Mouse (Mus musculus) thymus, postnatal 36 days (tissue): ENCODE measurements around the gene Gstp2.
"Not testable (repeated sequence)": the region's sequence is repeated elsewhere in the genome, so short reads cannot be mapped to it uniquely, and the experiment has no call there.

Source experiments
- DNase-seq, 2 experiments: peaks; one replicate each; pipeline ENCODE4 v3.0.0; 2022; ENCODE audit warnings: mixed read lengths in 2 of 2

Gstp2 gene

GRCm38 (mm10) chr19:4046866-4047254 lies 1.0 kb upstream of the Gstp2 start:
- no peak for DNase-seq

GRCm38 (mm10) chr19:4044109-4044508 lies 1.7 kb downstream of the Gstp2 start:
- DNase-seq: not testable (repeated sequence)

DNA sequence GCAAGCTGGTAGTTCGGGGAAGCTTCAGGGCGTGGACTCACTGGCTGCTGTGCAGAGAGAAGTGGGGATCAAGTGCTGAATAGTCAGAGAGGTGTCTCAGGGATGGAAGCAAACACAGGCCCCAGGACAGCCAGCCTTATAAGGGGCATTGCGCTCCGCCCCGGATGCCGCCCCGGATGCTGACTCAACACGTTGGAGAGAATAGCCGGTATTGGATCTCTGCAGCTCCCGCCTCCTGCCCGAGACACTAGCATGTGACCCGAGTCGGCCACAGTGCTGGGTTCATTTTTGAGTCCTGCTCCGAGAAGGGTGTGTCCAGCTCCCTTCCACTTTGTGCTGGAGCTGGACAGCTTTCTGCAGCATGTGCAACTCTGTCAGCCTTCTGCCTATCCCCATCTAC lies 3.7 kb downstream of the Gstp2 start:
- no peak for DNase-seq

DNA sequence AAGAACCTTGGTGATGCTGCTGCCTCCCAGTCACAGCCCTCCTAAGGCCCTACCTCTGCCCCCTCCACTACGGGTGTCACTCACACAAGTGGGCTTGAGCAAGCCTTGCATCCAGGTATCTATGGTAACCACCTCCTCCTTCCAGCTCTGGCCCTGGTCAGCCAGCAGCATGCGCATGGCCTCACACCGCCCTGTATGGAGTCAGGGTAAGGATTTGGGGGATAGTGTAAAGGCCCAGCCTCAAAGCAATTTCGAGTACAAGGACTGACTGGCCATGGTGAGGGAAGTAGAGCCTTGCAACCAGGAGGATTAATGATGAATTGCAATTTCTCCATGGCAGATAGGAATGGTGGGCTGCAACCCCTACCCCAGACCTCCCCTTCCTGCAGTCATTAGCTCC lies 4.3 kb downstream of the Gstp2 start:
- DNase-seq: not testable (repeated sequence)

DNA sequence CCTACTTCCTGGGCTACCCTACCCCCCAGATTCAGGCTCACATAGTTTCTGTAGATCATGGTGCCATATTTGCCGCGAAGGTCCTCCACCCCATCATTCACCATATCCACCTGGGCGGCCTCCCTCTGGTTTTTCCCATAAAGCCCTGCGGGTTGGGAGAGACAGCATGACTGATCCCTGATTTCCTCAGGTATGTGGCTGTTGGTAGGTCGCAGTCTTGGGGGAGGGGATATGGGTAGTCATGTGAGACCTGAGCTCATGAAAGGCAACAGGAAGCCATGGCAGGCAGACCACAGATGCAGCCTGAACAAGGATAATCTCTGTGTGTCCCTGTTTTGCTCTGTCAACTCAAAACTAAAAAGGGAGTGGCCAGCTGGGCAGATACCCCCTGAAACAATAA lies 4.9 kb downstream of the Gstp2 start:
- DNase-seq: not testable (repeated sequence)

DNA sequence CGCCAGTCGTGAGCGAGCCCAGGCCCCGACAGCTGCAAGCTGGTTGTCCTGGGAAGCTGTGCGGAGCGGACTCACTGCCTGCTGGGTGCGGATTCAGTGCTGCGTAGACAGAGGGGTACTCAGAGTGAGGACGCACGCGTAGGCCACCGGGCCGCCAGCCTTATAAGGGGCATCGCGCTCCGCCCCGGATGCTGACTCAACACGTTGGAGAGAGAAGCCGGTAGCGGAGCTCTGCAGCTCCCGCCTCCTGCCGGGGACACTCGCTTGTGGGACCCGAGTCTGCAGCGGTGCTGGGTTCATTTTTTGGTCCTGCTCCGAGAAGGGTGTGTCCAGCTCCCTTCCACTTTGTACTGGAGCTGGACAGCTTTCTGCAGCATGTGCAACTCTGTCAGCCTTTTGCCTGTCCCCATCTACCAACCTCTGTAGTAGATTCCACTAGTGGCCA lies 8.0 kb downstream of the Gstp2 start, which contains the start of gene Gstp1:
Gene Gstp1 (minus strand): TSS at position 198 of the 445 bp plus-strand sequence.
- DNase-seq: peak; percentile 87 to 90

- DNase-seq: not testable (repeated sequence)
Observed at GRCm38 (mm10) chr19:4037154-4037787, 8.6 kb downstream of the Gstp2 start.

DNA sequence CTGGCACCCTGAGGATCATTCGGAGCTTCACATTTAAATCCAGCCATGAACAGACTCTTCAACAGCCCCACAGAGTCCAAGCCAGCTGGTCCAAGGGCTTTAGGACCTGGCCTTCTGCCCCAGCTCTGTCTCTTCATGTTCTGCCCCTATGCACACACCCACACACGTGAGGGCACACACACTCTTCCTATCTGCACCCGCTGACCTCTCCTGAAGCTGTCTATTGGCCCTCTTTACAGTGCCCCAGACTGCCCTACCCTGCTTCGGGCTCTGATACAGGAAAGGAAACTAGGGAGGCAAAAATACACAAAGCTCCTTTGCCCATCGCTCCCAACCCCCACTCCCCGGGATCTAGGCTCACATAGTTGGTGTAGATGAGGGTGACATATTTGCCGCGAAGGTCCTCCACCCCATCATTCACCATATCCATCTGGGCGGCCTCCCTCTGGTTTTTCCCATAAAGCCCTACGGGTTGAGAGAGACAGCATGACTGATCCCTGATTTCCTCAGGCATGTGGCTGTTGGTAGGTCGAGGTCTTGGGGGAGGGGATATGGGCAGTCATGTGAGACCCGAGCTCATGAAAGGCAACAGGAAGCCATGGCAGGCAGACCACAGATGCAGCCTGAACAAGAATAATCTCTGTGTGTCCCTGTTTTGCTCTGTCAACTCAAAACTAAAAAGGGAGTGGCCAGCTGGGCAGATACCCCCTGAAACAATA lies 9.3 kb downstream of the Gstp2 start:
- DNase-seq: no peak

- no peak for DNase-seq
Observed at GRCm38 (mm10) chr19:4033742-4034141, 12.1 kb downstream of the Gstp2 start.

DNA sequence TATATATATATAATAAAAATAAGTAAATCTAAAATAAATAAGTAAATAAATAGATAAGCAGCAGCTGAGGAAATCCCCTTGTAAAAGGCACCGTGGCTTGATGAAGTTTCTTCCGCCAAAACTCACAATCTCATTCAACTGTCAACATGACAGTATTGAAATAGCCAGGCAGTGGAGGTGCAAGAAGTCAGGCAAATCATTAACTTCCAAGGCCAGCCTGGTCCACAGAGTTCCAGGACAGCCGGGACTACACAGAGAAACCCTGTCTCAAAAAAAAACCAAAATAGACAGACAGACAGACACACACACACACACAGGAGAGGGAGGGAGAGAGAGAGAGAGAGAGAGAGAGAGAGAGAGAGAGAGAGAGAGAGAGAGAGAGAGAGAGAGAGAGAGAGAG lies 12.5 kb downstream of the Gstp2 start:
- no peak for DNase-seq

DNA sequence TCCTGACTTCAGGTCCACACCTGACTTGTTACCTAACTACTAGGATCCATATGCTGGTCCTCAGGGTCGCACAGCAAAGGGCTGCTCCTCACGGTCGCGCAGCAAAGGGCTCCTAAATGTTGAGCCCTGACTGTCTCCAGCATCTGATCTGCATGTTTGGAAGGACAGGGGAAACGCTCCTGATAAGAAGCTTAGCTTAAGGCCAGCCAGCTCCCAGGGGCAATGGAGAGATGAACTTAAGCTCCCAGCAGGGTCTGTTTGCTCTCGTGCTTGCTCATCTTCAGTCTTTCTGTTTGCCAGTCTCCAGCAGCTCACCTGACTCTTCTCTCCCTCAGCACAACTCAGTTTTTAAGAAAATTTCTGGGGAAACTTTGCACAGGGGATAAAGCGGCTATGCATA lies 13.2 kb downstream of the Gstp2 start:
- DNase-seq: no peak

DNA sequence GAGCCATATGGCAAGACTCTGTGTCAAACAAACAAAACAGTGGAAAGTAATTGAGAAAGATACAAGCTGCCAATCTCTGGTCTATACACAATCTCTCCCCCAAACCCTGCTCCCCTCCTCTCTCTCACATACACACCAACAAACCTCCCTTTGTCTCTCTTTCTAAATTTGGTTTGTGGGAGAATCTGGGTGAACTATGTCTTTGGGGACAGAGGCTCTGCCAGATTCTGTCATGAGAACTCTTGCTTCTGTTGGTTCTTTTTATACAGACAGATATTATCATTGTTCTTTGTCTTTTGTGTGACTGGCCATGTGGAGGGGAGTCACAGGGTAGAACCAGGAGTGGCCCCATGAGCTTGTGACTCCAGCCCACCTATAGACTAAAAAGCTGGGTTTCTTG lies 18.2 kb downstream of the Gstp2 start:
- no peak for DNase-seq

GRCm38 (mm10) chr19:4023185-4023584 lies 22.6 kb downstream of the Gstp2 start:
- DNase-seq: no peak

GRCm38 (mm10) chr19:4018743-4019583 lies 26.9 kb downstream of the Gstp2 start:
- peak; percentile 55 to 56 for DNase-seq

- DNase-seq: no peak
Observed at GRCm38 (mm10) chr19:4017921-4018587, 27.8 kb downstream of the Gstp2 start.

GRCm38 (mm10) chr19:4015635-4016034 lies 30.2 kb downstream of the Gstp2 start:
- no peak for DNase-seq

- DNase-seq: no peak
Observed at GRCm38 (mm10) chr19:4014802-4015201, 31.0 kb downstream of the Gstp2 start.

DNA sequence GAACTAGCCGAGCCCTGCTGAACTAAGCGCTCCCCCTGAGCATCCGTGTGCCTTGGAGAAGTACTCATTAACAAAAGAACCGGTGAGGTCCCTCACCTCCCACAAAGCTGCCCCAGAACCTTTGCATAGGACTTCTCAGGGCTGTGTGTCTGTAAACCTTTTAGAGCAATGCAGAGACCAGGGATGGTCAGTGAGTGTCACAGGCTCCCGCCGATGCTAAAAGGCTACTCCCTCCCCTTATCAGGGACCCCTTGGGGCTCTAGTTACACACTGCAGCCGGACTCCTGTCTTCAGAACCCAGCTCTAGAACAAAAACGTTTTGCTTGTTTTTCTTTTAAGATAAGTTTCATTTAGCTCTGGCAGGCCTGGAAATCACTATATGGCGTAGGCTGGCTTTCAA lies 32.8 kb downstream of the Gstp2 start:
- peak in 1 of 2 experiments; percentile 24 for DNase-seq

- peak; percentile 91 to 96 for DNase-seq
Observed at GRCm38 (mm10) chr19:4012432-4013022, 33.3 kb downstream of the Gstp2 start, which contains the start of gene Ndufv1. Gene Ndufv1, minus strand, starts transcription at chr19:4012806.

DNA sequence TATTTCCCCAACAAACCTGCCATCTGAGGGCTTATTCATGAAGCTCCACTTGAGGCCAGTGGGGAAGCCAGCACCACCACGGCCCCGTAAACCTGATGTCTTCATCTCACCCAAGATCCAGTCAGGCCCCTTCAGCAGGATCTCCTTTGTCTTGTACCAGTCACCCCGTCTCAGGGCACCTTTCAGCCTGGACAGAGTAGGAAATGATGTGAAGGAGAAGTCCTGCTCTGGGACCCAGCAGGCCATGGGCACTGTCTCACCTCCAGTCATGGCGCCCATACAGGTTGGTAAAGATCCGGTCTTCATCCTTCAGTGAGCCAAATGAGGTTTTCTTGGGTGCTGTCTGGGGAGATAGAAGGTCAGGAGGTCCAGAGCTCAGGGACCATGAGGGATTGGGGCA lies 34.7 kb downstream of the Gstp2 start:
- no peak for DNase-seq

DNA sequence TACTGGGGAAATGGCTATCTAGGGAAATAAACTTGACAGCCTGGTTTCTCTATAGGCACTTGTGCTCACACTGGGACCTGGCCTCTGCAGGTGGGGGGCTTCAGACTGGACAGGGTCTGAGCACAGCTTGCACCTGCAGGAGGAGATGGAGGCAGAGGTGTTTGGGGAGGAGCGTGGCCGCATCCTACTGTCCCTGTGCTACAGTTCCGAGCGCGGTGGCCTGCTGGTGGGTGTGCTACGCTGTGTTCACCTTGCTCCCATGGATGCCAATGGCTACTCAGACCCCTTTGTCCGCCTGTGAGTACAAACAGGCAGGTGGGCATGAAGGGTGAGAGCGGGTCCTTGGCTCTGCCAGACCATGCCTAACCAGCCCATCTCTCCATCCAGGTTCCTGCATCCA lies 39.9 kb downstream of the Gstp2 start:
- no peak for DNase-seq

DNA sequence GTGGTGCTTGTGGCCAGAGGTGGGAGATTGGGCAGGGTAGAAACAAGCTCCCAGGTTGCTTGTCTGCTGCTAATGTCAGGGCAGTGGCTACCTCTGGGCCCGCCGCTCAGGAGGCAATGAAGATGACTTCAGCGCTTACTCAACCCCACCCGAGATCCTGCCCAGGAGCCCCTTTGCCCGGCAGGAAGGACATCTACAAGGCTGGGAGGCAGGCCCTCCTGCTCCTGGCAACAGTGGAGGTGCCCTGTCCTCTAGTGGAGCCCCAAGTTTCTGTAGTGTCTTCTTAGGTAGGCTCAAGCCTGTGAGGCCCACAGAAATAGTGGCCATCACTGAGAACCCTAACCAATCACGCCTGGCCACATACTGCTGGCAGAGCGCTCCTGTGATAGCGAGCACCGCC lies 40.7 kb downstream of the Gstp2 start:
- DNase-seq: no peak
